ENCODE assay signal across 9 mouse cellular contexts in genomic region chr11:95263816-95264454, GRCm38 (mm10). TPM values are rescaled to one million over a fixed set of nuclear protein-coding genes. Genes with fewer than 3 reads are reported as not detected.
DNase-seq lines count a peak whose midpoint lies in the region; ATAC-seq and TF ChIP-seq lines count a peak whose summit lies in the region.
"Had no signal": no experiment of that assay in that cellular context is flagged by ENCODE, and none has a peak within 500 bp of the region (broad histone marks: within the 10 kb centered on the region; RNA-seq: fewer than 3 reads in every experiment).

No protein-coding gene starts in this region.

- no peaks in the 10 kb centered on the region for H3K4me1 ChIP-seq in lung, embryonic 14.5 days (ENCODE audit: insufficient read depth)
- peaks cover 36% of the 10 kb centered on the region for H3K4me1 ChIP-seq in liver, embryonic 12.5 days

- no peaks in the 10 kb centered on the region for H3K9me3 ChIP-seq in lung, embryonic 14.5 days (ENCODE audit: low read depth, low read length)
- no peaks in the 10 kb centered on the region for H3K9me3 ChIP-seq in liver, embryonic 12.5 days (replicated peaks)
- H3K9me3 ChIP-seq: limb, embryonic 13.5 days had no signal

- H3K9ac ChIP-seq in lung, embryonic 14.5 days = no peak overlapping the region
- no peak overlapping the region for H3K9ac ChIP-seq in liver, embryonic 12.5 days
- H3K9ac ChIP-seq: limb, embryonic 13.5 days had no signal

- peak; percentile 59 for DNase-seq in urinary bladder, postnatal 14 days (ENCODE audit: low spot score)
- no peak for DNase-seq in urinary bladder, adult 2 months (ENCODE audit: low spot score)
- peak; percentile 71 for DNase-seq in heart, postnatal 25 days (ENCODE audit: low spot score)
- peak; percentile 78 for DNase-seq in lung, embryonic 14.5 days
- DNase-seq in left cerebral cortex, postnatal 36 days (ENCODE audit: low spot score in 2 of 2) = no peak
- DNase-seq in right cerebral cortex, adult 18-20 months = no peak
- DNase-seq in cerebellum, adult 11-12 months = no peak

- 20% methylated on average over 11 of the region's 11 CpGs for WGBS in lung, embryonic 14.5 days
- WGBS in liver, embryonic 12.5 days (ENCODE audit: insufficient replicate concordance) = 59% methylated on average over 11 of the region's 11 CpGs

- peak; percentile 24; the same call in 1 of the 2 replicates for ATAC-seq in lung, embryonic 14.5 days (ENCODE audit: insufficient read depth)
- no peak for ATAC-seq in liver, embryonic 12.5 days

- no peak for TF ChIP-seq CTCF in lung, embryonic 14.5 days (IDR thresholded peaks at IDR 0.05; ENCODE audit: low read depth)

- intact Hi-C loops in heart, postnatal 25 days (cut with DNase I) = loop anchor here (5.0 kb wide), 1 partner anchor 383 kb away; no protein-coding TSS in a partner anchor
- intact Hi-C loops in left cerebral cortex, postnatal 36 days (cut with DNase I) = no loop called here

- no peak overlapping the region for H3K4me2 ChIP-seq in lung, embryonic 14.5 days
- no peak overlapping the region for H3K4me2 ChIP-seq in liver, embryonic 12.5 days
- H3K4me2 ChIP-seq: limb, embryonic 13.5 days had no signal

- H3K27ac ChIP-seq in lung, embryonic 14.5 days (ENCODE audit: low read depth) = peak overlapping the region; percentile 75
- H3K27ac ChIP-seq in liver, embryonic 12.5 days = no peak overlapping the region
- H3K27ac ChIP-seq: limb, embryonic 13.5 days had no signal

- no peaks in the 10 kb centered on the region for H3K27me3 ChIP-seq in lung, embryonic 14.5 days (ENCODE audit: insufficient read depth, low read length)
- H3K27me3 ChIP-seq in liver, embryonic 12.5 days (replicated peaks) = peaks cover 38% of the 10 kb centered on the region

- H3K4me3 ChIP-seq in lung, embryonic 14.5 days (ENCODE audit: low read depth, low read length) = no peak overlapping the region
- H3K4me3 ChIP-seq in liver, embryonic 12.5 days = no peak overlapping the region
- H3K4me3 ChIP-seq: limb, embryonic 13.5 days had no signal

- H3K36me3 ChIP-seq in lung, embryonic 14.5 days (ENCODE audit: insufficient read depth) = 0 out of 2 replicates have a peak, but pooled peaks cover 6% of the 10 kb centered on the region
- peaks cover 29% of the 10 kb centered on the region for H3K36me3 ChIP-seq in liver, embryonic 12.5 days

RNA-seq across cellular contexts. Expression of gene Tac4, which starts 2.6 kb away (rescaled TPM):
- polyA plus RNA-seq in urinary bladder, adult 2 months (2012; rRNA removed) = 0.06 TPM in 1 of 2 replicates, not detected in the other
- not detected for total RNA-seq in heart, postnatal 25 days (2021)
- polyA plus RNA-seq in lung, embryonic 14.5 days (2014; fragmentation: Nextera tagmentation; extraction: Ambion mirVana) = not detected in 2 replicates
- not detected for total RNA-seq in left cerebral cortex, postnatal 36 days (2021)
- polyA plus RNA-seq in liver, embryonic 12.5 days (2016; fragmentation: Nextera tagmentation; extraction: Ambion mirVana) = 0.10 TPM in 1 of 2 replicates, not detected in the other

RNA-seq across cellular contexts. Expression of gene Kat7, which starts 46.1 kb away (rescaled TPM):
- polyA plus RNA-seq in urinary bladder, adult 2 months (2012; rRNA removed) = 36.3 and 38.0 TPM in 2 replicates
- total RNA-seq in heart, postnatal 25 days (2021) = 10 to 100 TPM; 26.9 to 28.5 TPM
- polyA plus RNA-seq in lung, embryonic 14.5 days (2014; fragmentation: Nextera tagmentation; extraction: Ambion mirVana) = 77.0 and 83.7 TPM in 2 replicates
- total RNA-seq in left cerebral cortex, postnatal 36 days (2021) = 10 to 100 TPM; 69.3 to 74.3 TPM
- 48.1 and 49.5 TPM in 2 replicates for polyA plus RNA-seq in liver, embryonic 12.5 days (2016; fragmentation: Nextera tagmentation; extraction: Ambion mirVana)

Comparison
In these comparisons a context has a peak if more than half of its experiments do, and no peak if none do; other contexts are left out.
1. DNase-seq: peak in urinary bladder, postnatal 14 days (single experiment), heart, postnatal 25 days (single experiment) and lung, embryonic 14.5 days (single experiment); none in urinary bladder, adult 2 months (single experiment), left cerebral cortex, postnatal 36 days (0 of 2), right cerebral cortex, adult 18-20 months (single experiment) and cerebellum, adult 11-12 months (single experiment).